Mouse (Mus musculus) urinary bladder, postnatal 25 days (tissue): ENCODE data around the gene Olfr733.

Experiments used
- DNase-seq: peaks from one replicate; pipeline ENCODE4 v3.0.0; 2022; ENCODE audit warnings: low spot score

Olfr733 gene

DNA sequence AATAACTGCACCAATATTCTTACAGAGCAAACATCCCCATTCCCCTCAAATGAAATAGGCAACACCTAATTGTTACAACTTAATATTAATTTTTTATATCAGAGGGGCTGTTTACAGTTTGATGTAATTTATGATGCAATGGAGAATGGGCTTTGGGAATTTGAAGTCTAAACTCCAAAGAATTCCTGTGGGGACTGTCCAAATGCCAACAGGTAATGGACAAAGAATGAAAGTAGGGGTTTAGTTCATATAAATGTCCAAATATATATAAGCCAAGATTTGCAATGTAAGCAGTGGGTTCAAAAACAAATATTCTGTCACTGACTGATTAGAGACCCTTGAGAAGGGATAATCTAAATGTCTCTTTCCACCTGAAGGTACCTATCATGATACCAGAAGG lies at the start of gene Olfr733:
Gene Olfr733 (minus strand): TSS at position 101 of the 400 bp plus-strand sequence.
- DNase-seq = no peak

DNA sequence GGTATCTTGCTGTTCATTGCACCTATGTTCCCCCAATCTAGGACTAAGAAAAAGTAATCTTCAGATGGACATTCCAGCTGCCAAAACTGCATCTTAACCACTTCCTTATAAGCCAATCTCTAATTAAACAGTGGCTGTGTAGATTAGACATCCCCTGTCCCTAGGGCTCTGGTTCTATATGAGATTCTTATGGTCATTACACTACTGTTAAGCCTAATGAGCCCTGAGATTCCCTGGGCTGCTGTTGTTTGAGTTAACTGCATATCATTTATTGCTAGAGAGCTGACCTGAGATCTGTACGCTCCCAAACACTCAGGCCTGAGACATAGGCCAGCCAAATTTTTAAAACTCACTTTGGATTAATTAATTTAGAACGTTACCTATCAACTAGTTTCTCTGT lies 47.5 kb upstream of the Olfr733 start, which contains the start of gene Olfr735:
Gene Olfr735 (minus strand): TSS at position 77 of the 400 bp plus-strand sequence.
- DNase-seq = no peak

DNA sequence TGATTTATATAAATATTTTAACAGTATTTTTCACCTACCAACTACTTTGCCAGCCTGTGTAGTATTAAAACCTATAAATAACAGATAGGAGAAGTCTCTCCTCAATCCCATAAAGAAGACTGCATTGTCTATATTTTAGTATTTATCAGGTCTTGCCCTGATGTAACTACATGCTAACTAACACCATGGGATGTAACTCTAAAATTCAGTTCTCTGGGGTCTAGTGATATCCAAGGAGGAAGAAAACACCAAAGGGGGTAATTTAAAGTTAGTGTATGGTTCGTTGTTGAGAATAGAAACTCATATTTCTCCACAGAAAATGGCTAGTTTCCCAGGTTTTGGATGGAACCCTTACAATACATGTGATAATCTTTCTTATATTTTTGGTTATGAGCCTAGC lies 25.3 kb upstream of the Olfr733 start, which contains the start of gene Olfr734:
Gene Olfr734 (minus strand): TSS at position 101 of the 400 bp plus-strand sequence.
- DNase-seq = no peak

DNA sequence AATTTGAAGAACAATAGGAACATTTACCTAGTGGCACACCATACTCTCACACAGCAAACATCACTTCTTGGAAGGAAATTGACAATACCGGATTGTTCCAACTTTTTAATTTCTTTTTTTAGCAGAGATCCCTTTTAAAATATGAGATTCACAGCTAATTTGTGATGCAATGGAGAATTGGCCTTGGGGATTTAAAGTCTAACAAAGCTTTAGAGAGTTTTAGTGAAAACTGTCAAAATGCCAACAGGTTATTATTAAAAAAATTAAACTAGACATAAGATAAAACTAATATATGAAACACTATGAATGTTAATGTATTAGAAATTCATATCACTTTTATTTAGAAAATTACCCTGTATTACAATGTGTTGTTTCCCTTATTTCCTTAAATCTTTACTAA lies 17.2 kb downstream of the Olfr733 start, which contains the start of gene Olfr732:
Gene Olfr732 (minus strand): TSS at position 101 of the 400 bp plus-strand sequence.
- no peak for DNase-seq
